Mouse (Mus musculus) left cerebral cortex, postnatal 10 days (tissue): Measurements from ENCODE around the gene Irgm1. TPM values are rescaled to one million over a fixed set of nuclear protein-coding genes. Genes with fewer than 3 reads are reported as not detected.
"Not testable (repeated sequence)": the region's sequence is repeated elsewhere in the genome, so short reads cannot be mapped to it uniquely, and the experiment has no call there.

Experiments used
- DNase-seq, 2 experiments: peaks; one replicate each; pipeline ENCODE4 v3.0.0; 2021 to 2022; ENCODE audit warnings: low spot score in 2 of 2, mixed read lengths in 1 of 2; ENCODE audit errors: extremely low spot score in 1 of 2
- intact Hi-C: fragments of 180-260 bp; cut with DNase I; formaldehyde crosslinking; loops from one replicate; pipeline ENCODE4 v1.15.1; 2025
- total RNA-seq, 2 experiments: library from RNA; stranded (reverse); gene quantifications; 2 replicates each; pipeline ENCODE4 v1.2.3; 2021

Irgm1 gene
- total RNA-seq: 1 to 10 TPM; 2.8 to 3.6 TPM

- intact Hi-C loops: loop anchor here (5.0 kb wide), 1 partner anchor 401 kb away; no protein-coding TSS in a partner anchor
- DNase-seq: peak in 1 of 2 experiments; percentile 80
Measured at GRCm38 (mm10) chr11:48871201-48871772, at the start of gene Irgm1. Irgm1 (minus strand) TSS chr11:48871683.

GRCm38 (mm10) chr11:48918380-48918779, 46.9 kb upstream of the Irgm1 start:
- no peak for DNase-seq
- intact Hi-C loops: no loop called here

- intact Hi-C loops: no loop called here
- no peak for DNase-seq
Measured at GRCm38 (mm10) chr11:48913611-48914010, 42.1 kb upstream of the Irgm1 start.

- intact Hi-C loops: no loop called here
- no peak for DNase-seq
Measured at GRCm38 (mm10) chr11:48908459-48908858, 37.0 kb upstream of the Irgm1 start.

- DNase-seq: no peak
- intact Hi-C loops: no loop called here
Measured at GRCm38 (mm10) chr11:48902021-48902420, 30.5 kb upstream of the Irgm1 start, which contains the start of gene Gm5431. Gm5431 (minus strand) TSS chr11:48902214.

GRCm38 (mm10) chr11:48901567-48901930, 30.1 kb upstream of the Irgm1 start:
- DNase-seq, intact Hi-C loops: not testable (repeated sequence)

- DNase-seq, intact Hi-C loops: not testable (repeated sequence)
Measured at GRCm38 (mm10) chr11:48900654-48901566, 29.4 kb upstream of the Irgm1 start.

- intact Hi-C loops: no loop called here
- DNase-seq: no peak
Measured at GRCm38 (mm10) chr11:48898812-48899431, 27.4 kb upstream of the Irgm1 start.

GRCm38 (mm10) chr11:48876680-48877079, 5.2 kb upstream of the Irgm1 start:
- intact Hi-C loops: no loop called here
- no peak for DNase-seq

GRCm38 (mm10) chr11:48875343-48875837, 3.9 kb upstream of the Irgm1 start:
- intact Hi-C loops, DNase-seq: not testable (repeated sequence)

GRCm38 (mm10) chr11:48874465-48874864, 3.0 kb upstream of the Irgm1 start:
- intact Hi-C loops: loop anchor here (1.0 to 5.0 kb wide), 2 partner anchors 229 to 398 kb away; no protein-coding TSS in a partner anchor
- DNase-seq: peak in 1 of 2 experiments; percentile 55

- no peak for DNase-seq
- intact Hi-C loops: loop anchor here (1.0 to 5.0 kb wide), 2 partner anchors 230 to 399 kb away; no protein-coding TSS in a partner anchor
Measured at GRCm38 (mm10) chr11:48873591-48874290, 2.3 kb upstream of the Irgm1 start.

GRCm38 (mm10) chr11:48872695-48873300, 1.3 kb upstream of the Irgm1 start:
- DNase-seq: no peak
- intact Hi-C loops: loop anchor here (5.0 kb wide), 1 partner anchor 400 kb away; no protein-coding TSS in a partner anchor

- DNase-seq: peak in 1 of 2 experiments; percentile 35
- intact Hi-C loops: loop anchor here (5.0 kb wide), 1 partner anchor 400 kb away; no protein-coding TSS in a partner anchor
Measured at GRCm38 (mm10) chr11:48871817-48872541, 496 bp upstream of the Irgm1 start.

- intact Hi-C loops: loop anchor here (5.0 kb wide), 1 partner anchor 402 kb away; no protein-coding TSS in a partner anchor
- no peak for DNase-seq
Measured at GRCm38 (mm10) chr11:48870781-48871180, 702 bp downstream of the Irgm1 start.

- DNase-seq: no peak
- intact Hi-C loops: loop anchor here (5.0 kb wide), 1 partner anchor 403 kb away; no protein-coding TSS in a partner anchor
Measured at GRCm38 (mm10) chr11:48869380-48870110, 1.9 kb downstream of the Irgm1 start.

- no peak for DNase-seq
- intact Hi-C loops: no loop called here
Measured at GRCm38 (mm10) chr11:48866481-48866880, 5.0 kb downstream of the Irgm1 start.
